Mouse (Mus musculus) brain, adult 2 months (tissue): ENCODE data around the gene Dhrs13.

ENCODE experiments used
- DNase-seq: peaks from one replicate; pipeline ENCODE4 v3.0.0; 2011; ENCODE audit warnings: low read depth, low spot score

Dhrs13 gene

DNA sequence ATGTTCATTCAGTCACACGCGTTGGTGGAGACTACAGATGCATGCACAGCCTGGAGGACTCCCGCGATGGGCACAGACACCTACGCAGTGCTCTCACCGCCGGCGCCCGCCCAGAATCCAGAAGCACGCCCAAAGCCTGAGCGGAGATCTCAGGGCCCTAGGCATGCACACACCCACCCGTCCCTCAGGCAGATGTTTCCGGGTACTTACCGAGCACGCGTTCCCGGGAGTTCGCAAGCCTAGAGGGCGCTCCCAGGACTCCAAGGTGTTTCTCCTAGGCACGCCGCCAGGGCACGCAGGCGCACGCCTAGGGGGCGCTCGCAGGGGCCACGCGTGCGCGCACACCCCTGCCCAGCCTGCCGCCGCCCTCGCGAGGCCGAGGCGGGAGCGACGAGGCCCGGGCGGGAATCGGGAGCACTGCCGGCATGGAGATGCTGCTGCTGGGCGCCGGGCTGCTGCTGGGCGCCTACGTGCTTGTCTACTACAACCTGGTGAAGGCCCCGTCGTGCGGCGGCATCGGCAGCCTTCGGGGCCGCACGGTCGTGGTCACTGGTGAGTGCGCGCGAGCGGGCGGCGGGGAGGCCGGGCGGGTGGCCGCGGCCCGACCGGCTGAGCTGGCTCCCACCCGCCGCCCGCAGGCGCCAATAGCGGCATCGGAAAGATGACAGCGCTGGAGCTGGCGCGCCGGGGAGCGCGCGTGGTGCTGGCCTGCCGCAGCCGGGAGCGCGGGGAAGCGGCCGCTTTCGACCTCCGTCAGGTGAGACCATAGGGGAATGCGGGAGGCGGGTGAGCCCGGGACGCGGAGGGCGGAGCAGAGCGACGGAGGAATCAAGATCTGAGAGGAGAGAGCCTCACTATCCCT lies at the start of gene Dhrs13:
TSS of gene Dhrs13 (plus strand) at position 334 of the 862 bp plus-strand sequence.
- DNase-seq, result peak; percentile 96

GRCm38 (mm10) chr11:77982441-77982905 lies 49.6 kb upstream of the Dhrs13 start, which contains the start of gene Phf12:
Gene Phf12 (plus strand): TSS chr11:77982754.
- peak; percentile 100 for DNase-seq

DNA sequence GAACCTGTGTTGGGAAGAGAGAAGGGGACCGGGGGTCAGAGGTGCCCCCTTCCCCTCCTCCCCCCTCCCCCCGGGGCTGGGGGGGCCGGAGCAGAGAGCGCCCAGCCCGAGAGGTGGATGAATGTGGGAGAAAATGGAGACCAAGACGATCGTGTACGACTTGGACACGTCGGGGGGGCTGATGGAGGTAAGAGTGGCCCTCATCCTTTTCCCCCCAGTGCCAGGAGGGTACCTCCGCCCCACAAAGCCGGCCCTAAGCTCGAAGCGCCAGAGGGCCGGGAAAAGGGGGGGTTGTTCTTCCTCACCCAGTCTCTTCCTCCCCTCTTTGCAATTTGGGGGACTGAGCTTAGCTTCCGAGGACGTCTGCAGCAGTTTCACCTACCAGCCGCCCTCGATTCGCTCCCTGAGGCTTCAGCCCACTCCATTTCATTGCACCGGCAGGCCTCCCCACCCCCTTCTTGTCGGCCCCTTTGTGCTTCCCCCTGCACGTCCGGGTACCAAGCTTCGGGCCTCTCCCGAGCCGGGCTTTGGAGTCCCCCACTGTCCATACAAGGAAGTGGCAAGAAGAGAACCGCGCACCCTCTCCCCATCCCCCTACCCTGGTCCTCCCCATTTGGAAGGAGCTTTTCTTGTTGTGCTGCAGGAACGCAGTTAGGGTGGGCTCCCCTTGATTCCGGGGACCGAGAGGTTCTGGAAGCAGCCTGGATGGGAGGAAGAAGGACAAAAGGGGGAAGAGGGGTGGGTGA lies 48.7 kb upstream of the Dhrs13 start:
- peak; percentile 72 for DNase-seq

DNA sequence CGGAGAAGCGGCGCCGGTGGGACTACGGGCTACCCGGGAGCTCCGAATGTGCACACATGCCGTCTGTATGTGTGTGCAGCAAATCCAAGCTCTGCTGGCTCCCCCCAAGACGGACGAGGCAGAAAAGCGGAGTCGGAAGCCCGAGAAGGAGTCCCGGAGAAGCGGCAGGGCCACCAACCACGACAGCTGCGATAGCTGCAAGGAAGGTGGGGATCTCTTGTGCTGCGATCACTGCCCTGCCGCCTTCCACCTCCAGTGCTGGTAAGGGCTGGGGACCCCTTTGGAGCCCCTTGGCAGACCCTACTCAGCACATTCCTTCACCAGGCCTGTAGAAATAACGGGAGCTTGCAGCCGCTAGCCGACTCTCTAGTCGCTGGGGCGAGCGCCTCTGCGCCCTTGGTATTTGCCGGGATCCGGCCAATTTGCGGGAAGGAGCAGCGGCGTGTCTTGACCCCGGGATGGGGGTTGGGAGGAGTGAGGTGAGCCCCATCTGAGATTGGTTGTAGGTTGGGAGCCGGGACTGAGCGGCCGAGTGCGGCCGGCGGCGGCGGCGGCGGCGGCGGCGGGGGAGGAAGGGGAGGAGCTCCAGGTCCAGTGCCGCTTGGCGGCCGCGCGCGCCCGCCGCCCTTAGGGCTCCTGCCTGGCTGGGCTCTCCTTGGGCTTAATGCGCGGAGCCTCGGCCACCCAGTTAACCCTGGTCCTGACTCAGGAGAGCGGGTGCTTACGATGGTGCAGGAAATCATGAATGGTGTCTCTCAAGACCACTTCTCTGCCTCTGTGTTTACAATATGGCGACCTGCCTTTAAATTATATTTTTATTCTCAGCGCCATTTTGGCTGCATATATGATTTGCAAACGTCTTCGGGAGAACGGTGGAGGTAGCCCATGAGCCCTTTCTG lies 47.9 kb upstream of the Dhrs13 start:
- DNase-seq, result peak; percentile 70

DNA sequence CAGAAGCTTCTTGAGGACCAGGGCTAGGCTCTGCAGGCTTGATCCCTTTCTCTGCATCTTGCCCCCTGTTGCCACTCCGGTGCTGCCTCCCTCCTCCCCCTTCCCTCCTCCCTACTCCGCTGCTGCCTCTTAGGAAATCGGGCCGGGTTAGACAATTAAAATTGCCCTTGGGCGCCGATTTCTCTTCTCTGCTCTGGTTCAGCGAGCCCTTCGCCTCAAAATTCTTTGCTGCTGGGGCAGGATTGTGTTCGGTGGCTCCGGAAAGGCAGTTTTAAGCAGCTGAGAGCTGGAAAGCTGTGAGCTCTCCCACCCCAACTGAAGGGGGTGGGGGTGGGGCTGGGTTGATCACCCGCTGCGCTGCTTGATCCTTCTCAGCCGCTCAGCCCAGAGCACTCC lies 47.2 kb upstream of the Dhrs13 start:
- peak; percentile 77 for DNase-seq

GRCm38 (mm10) chr11:77985541-77986065 lies 46.5 kb upstream of the Dhrs13 start:
- no peak for DNase-seq

- DNase-seq, result peak; percentile 90
Observed at GRCm38 (mm10) chr11:77989071-77989690, 42.9 kb upstream of the Dhrs13 start.

DNA sequence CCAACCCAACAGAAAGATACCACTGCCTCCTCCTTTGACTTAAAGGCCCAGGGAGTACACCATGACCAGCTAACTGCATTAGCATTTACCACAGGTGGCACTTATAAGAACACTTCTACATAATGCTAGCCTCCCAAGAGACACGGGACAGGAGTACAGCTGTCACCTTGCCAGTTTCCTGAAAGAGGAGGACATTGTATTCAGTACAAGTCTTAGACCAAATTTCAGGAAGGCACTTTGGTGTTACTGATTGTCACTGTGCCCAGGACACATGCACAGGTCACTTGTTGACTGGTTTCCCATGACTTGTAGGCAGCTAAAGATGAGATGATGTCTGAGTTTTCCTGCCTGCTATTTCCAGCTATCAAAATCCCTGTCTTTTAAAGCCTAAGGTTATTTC lies 36.5 kb upstream of the Dhrs13 start:
- no peak for DNase-seq

DNA sequence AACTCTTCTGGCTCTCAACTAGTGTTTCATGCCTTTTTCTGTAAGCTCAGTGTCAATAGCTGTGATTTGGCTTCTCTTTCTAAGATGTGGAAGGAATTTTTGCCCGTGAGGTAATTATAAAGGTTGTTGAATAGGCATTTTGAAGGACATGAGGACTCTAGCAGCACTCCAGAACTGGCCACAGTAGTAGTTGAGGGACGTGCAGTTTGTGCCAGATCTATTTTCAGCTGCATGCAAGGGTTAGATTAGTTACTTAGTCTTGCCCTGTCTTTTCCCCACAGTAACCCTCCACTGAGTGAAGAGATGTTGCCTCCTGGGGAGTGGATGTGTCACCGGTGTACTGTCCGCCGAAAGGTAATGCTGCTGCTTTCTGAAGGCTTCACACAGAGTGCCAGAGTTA lies 25.6 kb upstream of the Dhrs13 start:
- DNase-seq, result no peak

DNA sequence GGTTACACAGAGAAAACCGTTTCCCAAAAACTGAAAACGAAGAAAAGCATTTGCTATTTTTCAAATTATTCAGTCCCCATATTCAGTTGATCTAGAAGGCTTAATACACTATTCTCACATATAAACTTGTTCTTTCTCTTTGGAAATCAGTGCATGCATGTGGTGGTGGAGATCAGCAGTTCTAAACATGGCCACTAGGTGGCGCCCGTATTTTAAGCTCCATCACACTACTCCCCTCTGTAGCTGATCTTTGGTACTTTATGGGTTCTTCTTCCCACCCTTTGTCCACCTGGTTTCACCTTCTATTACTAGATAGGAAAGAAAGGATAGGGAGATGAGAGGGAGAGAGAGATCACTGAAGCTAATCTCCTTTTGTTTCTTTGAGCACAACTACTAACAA lies 12.4 kb upstream of the Dhrs13 start:
- peak; percentile 87 for DNase-seq

- DNase-seq, result peak; percentile 20
Observed at GRCm38 (mm10) chr11:78023607-78024006, 8.5 kb upstream of the Dhrs13 start.

DNA sequence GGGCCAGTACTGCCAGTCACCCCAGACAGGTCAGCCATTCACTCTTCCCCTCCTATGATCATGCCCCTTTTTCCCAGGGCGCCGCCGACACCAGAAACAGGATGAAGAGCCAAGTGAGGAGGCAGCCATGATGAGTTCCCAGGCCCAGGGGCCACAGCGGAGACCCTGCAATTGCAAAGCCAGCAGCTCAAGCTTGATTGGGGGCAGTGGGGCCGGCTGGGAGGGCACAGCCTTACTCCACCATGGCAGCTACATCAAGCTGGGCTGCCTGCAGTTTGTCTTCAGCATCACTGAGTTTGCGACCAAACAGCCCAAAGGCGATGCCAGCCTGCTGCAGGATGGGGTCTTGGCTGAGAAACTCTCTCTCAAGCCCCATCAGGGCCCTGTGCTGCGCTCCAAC lies 2.8 kb upstream of the Dhrs13 start:
- DNase-seq, result no peak

DNA sequence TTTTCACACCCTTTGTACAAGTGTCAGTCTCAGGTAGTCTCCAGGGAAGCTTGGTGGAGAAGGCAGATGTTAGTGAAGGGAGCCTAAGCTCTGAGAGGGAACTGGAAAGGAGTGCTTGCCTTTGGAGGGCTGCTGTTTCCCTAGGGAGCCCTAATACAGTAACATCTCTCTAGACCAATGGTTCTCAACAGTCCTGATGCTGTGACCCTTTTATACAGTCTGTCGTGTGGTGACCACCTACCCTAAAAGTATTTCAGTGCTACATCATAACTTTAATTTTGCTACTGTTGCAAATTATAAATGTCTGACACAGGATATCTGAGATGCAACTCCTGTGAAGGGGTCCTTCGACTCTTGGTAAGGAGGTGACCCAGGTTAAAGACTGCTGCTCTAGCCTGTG lies 1.5 kb upstream of the Dhrs13 start:
- no peak for DNase-seq

- no peak for DNase-seq
Observed at GRCm38 (mm10) chr11:78031389-78031788, 691 bp upstream of the Dhrs13 start.

- DNase-seq, result peak; percentile 32
Observed at GRCm38 (mm10) chr11:78032809-78033195, 722 bp downstream of the Dhrs13 start.

GRCm38 (mm10) chr11:78033931-78034617 lies 2.0 kb downstream of the Dhrs13 start:
- no peak for DNase-seq

DNA sequence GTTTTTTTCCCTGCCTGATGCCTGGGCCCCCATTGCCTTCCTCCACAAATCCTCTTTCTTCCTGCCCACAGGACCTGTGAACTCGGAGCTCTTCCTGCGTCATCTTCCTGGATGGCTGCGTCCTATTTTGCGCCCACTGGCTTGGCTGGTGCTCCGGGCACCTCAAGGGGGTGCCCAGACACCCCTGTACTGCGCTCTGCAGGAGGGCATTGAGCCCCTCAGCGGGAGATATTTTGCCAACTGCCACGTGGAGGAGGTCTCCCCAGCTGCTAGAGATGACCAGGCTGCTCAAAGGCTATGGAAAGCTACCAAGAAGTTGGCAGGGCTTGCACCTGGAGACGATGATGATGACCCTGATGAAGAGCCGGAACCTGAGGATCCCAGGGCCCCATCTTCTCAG lies 4.7 kb downstream of the Dhrs13 start:
- no peak for DNase-seq

- peak; percentile 65 for DNase-seq
Observed at GRCm38 (mm10) chr11:78037831-78038752, 6.0 kb downstream of the Dhrs13 start, which contains the start of gene Flot2. Gene Flot2 (plus strand): TSS chr11:78037931.

DNA sequence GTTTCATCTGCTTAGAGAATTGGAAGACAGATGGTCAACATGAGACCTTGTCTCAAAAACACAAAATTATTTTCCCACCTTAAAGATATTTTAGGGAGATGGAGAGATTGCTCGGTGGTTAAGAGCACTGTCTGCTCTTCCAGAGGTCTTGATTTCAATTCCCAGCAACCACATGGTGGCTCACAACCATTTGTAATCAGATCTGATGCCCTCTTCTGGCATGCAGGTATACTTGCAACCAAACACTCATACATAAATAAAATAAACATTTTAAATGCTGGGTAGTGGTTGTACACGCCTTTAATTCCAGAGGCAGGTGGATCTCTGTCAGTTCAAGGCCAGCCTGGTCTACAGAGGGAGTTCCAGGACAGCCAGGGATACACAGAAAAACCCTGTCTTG lies 8.8 kb downstream of the Dhrs13 start:
- DNase-seq, result peak; percentile 18
